Mouse (Mus musculus): ENCODE results near the gene Suds3. TPM values are rescaled to one million over a fixed set of nuclear protein-coding genes. Genes with fewer than 3 reads are reported as not detected.

The Suds3 gene
- polyA plus RNA-seq, 1 experiment from 2014 or later, result 42.2 TPM

- TF ChIP-seq CTCF (IDR thresholded peaks at IDR 0.05; ENCODE audit: low read depth) (peak; percentile 20; the same call in 1 of the 2 replicates), EP300 (optimal IDR thresholded peaks at IDR 0.05) (no peak)
- WGBS, result under 1% methylated on average over 74 of the region's 74 CpGs
- H3K27me3 ChIP-seq (ENCODE audit: control insufficient read depth, insufficient read depth, low read length), result no peaks in the 10 kb centered on the region
- H3K9me3 ChIP-seq (ENCODE audit: control insufficient read depth, low read length), result no peaks in the 10 kb centered on the region
- ATAC-seq (ENCODE audit: low FRiP score, low TSS enrichment) (peak; percentile 88), DNase-seq (ENCODE audit: low spot score) (peak; percentile 100)
- peak within 1 kb of the TSS; percentile 86 for H3K4me2 ChIP-seq (replicated peaks; ENCODE audit: low read depth)
- H3K4me1 ChIP-seq (replicated peaks; ENCODE audit: control insufficient read depth, insufficient read depth), result no peaks in the 10 kb centered on the region
- H3K4me3 ChIP-seq (ENCODE audit: low read depth, low read length), result peak within 1 kb of the TSS; percentile 81
- H3K27ac ChIP-seq (replicated peaks), result peak within 1 kb of the TSS; percentile 67
- no peaks in the 10 kb centered on the region for H3K36me3 ChIP-seq (ENCODE audit: control insufficient read depth, insufficient read depth, low read length)
- peak within 1 kb of the TSS; percentile 70 for H3K9ac ChIP-seq (ENCODE audit: low read length)
Observed at GRCm38 (mm10) chr5:117119777-117120488, 4.0 kb upstream of the Suds3 start, which contains the start of gene Taok3. TSS of gene Taok3 (plus strand) at chr5:117120129.

GRCm38 (mm10) chr5:117118850-117119249, 2.9 kb upstream of the Suds3 start:
- DNase-seq (ENCODE audit: low spot score) (no peak), ATAC-seq (ENCODE audit: low FRiP score, low TSS enrichment) (no peak)
- WGBS, result 50% methylated on average over 8 of the region's 8 CpGs
- Histone ChIP-seq H3K27me3 (ENCODE audit: control insufficient read depth, insufficient read depth, low read length) (no peaks in the 10 kb centered on the region), H3K4me2 (replicated peaks; ENCODE audit: low read depth) (no peak overlapping the region), H3K9me3 (ENCODE audit: control insufficient read depth, low read length) (no peaks in the 10 kb centered on the region), H3K4me3 (ENCODE audit: low read depth, low read length) (no peak overlapping the region), H3K36me3 (ENCODE audit: control insufficient read depth, insufficient read depth, low read length) (no peaks in the 10 kb centered on the region), H3K4me1 (replicated peaks; ENCODE audit: control insufficient read depth, insufficient read depth) (no peaks in the 10 kb centered on the region), H3K9ac (ENCODE audit: low read length) (no peak overlapping the region), H3K27ac (replicated peaks) (no peak overlapping the region)
- TF ChIP-seq CTCF (IDR thresholded peaks at IDR 0.05; ENCODE audit: low read depth) (no peak), EP300 (optimal IDR thresholded peaks at IDR 0.05) (no peak)

- DNase-seq (ENCODE audit: low spot score) (no peak), ATAC-seq (ENCODE audit: low FRiP score, low TSS enrichment) (no peak)
- H3K4me1 ChIP-seq (replicated peaks; ENCODE audit: control insufficient read depth, insufficient read depth), result no peaks in the 10 kb centered on the region
- no peak overlapping the region for H3K27ac ChIP-seq (replicated peaks)
- no peak overlapping the region for H3K9ac ChIP-seq (ENCODE audit: low read length)
- H3K4me2 ChIP-seq (replicated peaks; ENCODE audit: low read depth), result no peak overlapping the region
- no peaks in the 10 kb centered on the region for H3K27me3 ChIP-seq (ENCODE audit: control insufficient read depth, insufficient read depth, low read length)
- WGBS, result 83% methylated on average over 2 of the region's 2 CpGs
- no peak overlapping the region for H3K4me3 ChIP-seq (ENCODE audit: low read depth, low read length)
- TF ChIP-seq EP300 (optimal IDR thresholded peaks at IDR 0.05) (no peak), CTCF (IDR thresholded peaks at IDR 0.05; ENCODE audit: low read depth) (no peak)
- no peaks in the 10 kb centered on the region for H3K9me3 ChIP-seq (ENCODE audit: control insufficient read depth, low read length)
- H3K36me3 ChIP-seq (ENCODE audit: control insufficient read depth, insufficient read depth, low read length), result no peaks in the 10 kb centered on the region
Observed at GRCm38 (mm10) chr5:117118220-117118619, 2.3 kb upstream of the Suds3 start.

GRCm38 (mm10) chr5:117117716-117118115, 1.8 kb upstream of the Suds3 start:
- no peak for DNase-seq (ENCODE audit: low spot score)
- H3K27me3 ChIP-seq (ENCODE audit: control insufficient read depth, insufficient read depth, low read length), result no peaks in the 10 kb centered on the region
- no peak for TF ChIP-seq EP300 (optimal IDR thresholded peaks at IDR 0.05)
- no peak for TF ChIP-seq CTCF (IDR thresholded peaks at IDR 0.05; ENCODE audit: low read depth)
- no peak overlapping the region for H3K9ac ChIP-seq (ENCODE audit: low read length)
- no peak overlapping the region for H3K4me3 ChIP-seq (ENCODE audit: low read depth, low read length)
- no peak overlapping the region for H3K4me2 ChIP-seq (replicated peaks; ENCODE audit: low read depth)
- H3K9me3 ChIP-seq (ENCODE audit: control insufficient read depth, low read length), result no peaks in the 10 kb centered on the region
- H3K36me3 ChIP-seq (ENCODE audit: control insufficient read depth, insufficient read depth, low read length), result no peaks in the 10 kb centered on the region
- no peak for ATAC-seq (ENCODE audit: low FRiP score, low TSS enrichment)
- H3K4me1 ChIP-seq (replicated peaks; ENCODE audit: control insufficient read depth, insufficient read depth), result no peaks in the 10 kb centered on the region
- WGBS, result 63% methylated on average over 7 of the region's 7 CpGs
- no peak overlapping the region for H3K27ac ChIP-seq (replicated peaks)

- Histone ChIP-seq H3K4me1 (replicated peaks; ENCODE audit: control insufficient read depth, insufficient read depth) (no peaks in the 10 kb centered on the region), H3K9ac (ENCODE audit: low read length) (no peak overlapping the region), H3K36me3 (ENCODE audit: control insufficient read depth, insufficient read depth, low read length) (no peaks in the 10 kb centered on the region), H3K27ac (replicated peaks) (no peak overlapping the region), H3K9me3 (ENCODE audit: control insufficient read depth, low read length) (no peaks in the 10 kb centered on the region), H3K27me3 (ENCODE audit: control insufficient read depth, insufficient read depth, low read length) (no peaks in the 10 kb centered on the region), H3K4me3 (ENCODE audit: low read depth, low read length) (no peak overlapping the region), H3K4me2 (replicated peaks; ENCODE audit: low read depth) (no peak overlapping the region)
- ATAC-seq (ENCODE audit: low FRiP score, low TSS enrichment), result no peak
- 89% methylated on average over 2 of the region's 2 CpGs for WGBS
- TF ChIP-seq CTCF (IDR thresholded peaks at IDR 0.05; ENCODE audit: low read depth) (no peak), EP300 (optimal IDR thresholded peaks at IDR 0.05) (no peak)
- DNase-seq (ENCODE audit: low spot score), result no peak
Observed at GRCm38 (mm10) chr5:117117241-117117640, 1.3 kb upstream of the Suds3 start.

- no peak for ATAC-seq (ENCODE audit: low FRiP score, low TSS enrichment)
- Histone ChIP-seq H3K36me3 (ENCODE audit: control insufficient read depth, insufficient read depth, low read length) (no peaks in the 10 kb centered on the region), H3K9me3 (ENCODE audit: control insufficient read depth, low read length) (no peaks in the 10 kb centered on the region), H3K9ac (ENCODE audit: low read length) (no peak overlapping the region), H3K27me3 (ENCODE audit: control insufficient read depth, insufficient read depth, low read length) (no peaks in the 10 kb centered on the region), H3K4me2 (replicated peaks; ENCODE audit: low read depth) (peak overlapping the region; percentile 85; the same call in 1 of the 2 replicates), H3K27ac (replicated peaks) (peak overlapping the region; percentile 93; the same call in 1 of the 2 replicates), H3K4me3 (ENCODE audit: low read depth, low read length) (no peak overlapping the region), H3K4me1 (replicated peaks; ENCODE audit: control insufficient read depth, insufficient read depth) (no peaks in the 10 kb centered on the region)
- 47% methylated on average over 2 of the region's 2 CpGs for WGBS
- no peak for TF ChIP-seq CTCF (IDR thresholded peaks at IDR 0.05; ENCODE audit: low read depth)
- TF ChIP-seq EP300 (optimal IDR thresholded peaks at IDR 0.05), result no peak
- DNase-seq (ENCODE audit: low spot score), result no peak
Observed at GRCm38 (mm10) chr5:117116660-117117059, 747 bp upstream of the Suds3 start.

Measured in stomach, postnatal 0 days (tissue).